Mouse (Mus musculus) midbrain, embryonic 11.5 days (tissue): Measurements from ENCODE around the gene Snx9. TPM values are rescaled to one million over a fixed set of nuclear protein-coding genes. Genes with fewer than 3 reads are reported as not detected.

Experiments
- ATAC-seq: fragments of 200-750 bp; cut with Nextera tagmentation; 2 replicates; pipeline ENCODE4 v1.8.0; 2017; ENCODE audit warnings: moderate TSS enrichment, moderate library complexity; ENCODE audit not compliant: low FRiP score
- DNase-seq: peaks from one replicate; pipeline ENCODE4 v3.0.0; 2015; ENCODE audit warnings: low spot score; ENCODE audit errors: missing footprints
- H3K27ac ChIP-seq: fragments of 300-500 bp; sonication (generic); 2 replicates; pipeline ENCODE4 v1.5.1; 2014; ENCODE audit warnings: low read depth, low read length
- H3K27me3 ChIP-seq: fragments of 300-500 bp; sonication (generic); 2 replicates; pipeline ENCODE4 v1.6.1; 2014; ENCODE audit warnings: mild to moderate bottlenecking, low read length, moderate library complexity, mixed read lengths; ENCODE audit not compliant: control insufficient read depth, insufficient read depth
- H3K36me3 ChIP-seq: fragments of 300-500 bp; sonication (generic); 2 replicates; pipeline ENCODE4 v1.6.1; 2014; ENCODE audit warnings: mild to moderate bottlenecking, low read length, moderate library complexity, mixed read lengths; ENCODE audit not compliant: control insufficient read depth, insufficient read depth
- H3K4me1 ChIP-seq: fragments of 300-500 bp; sonication (generic); 2 replicates; pipeline ENCODE4 v1.6.1; 2014; ENCODE audit warnings: low read length; ENCODE audit not compliant: control insufficient read depth, insufficient read depth
- H3K4me2 ChIP-seq: fragments of 300-500 bp; sonication (generic); 2 replicates; pipeline ENCODE4 v1.6.1; 2014; ENCODE audit warnings: mild to moderate bottlenecking, moderate library complexity
- H3K4me3 ChIP-seq: fragments of 300-500 bp; sonication (generic); 2 replicates; pipeline ENCODE4 v1.5.1; 2014; ENCODE audit warnings: low read depth, low read length
- H3K9ac ChIP-seq: fragments of 300-500 bp; sonication (generic); 2 replicates; pipeline ENCODE4 v1.6.1; 2014; ENCODE audit warnings: low read length
- H3K9me3 ChIP-seq: fragments of 300-500 bp; sonication (generic); 2 replicates; pipeline ENCODE4 v1.6.1; 2016; ENCODE audit warnings: low read length; ENCODE audit not compliant: control insufficient read depth
- WGBS: fragments of 180-500 bp; shearing (Covaris S2); extraction: QIAGEN DNeasy Blood & Tissue Kit; methylation state at CpG from one replicate; pipeline ENCODE4 v1.1.7; 2014; 5-methylcytosine and 5-hydroxymethylcytosine counted together
- polyA plus RNA-seq: library from polyadenylated mRNA; unstranded; fragments of >200 nt; fragmentation: Nextera tagmentation; extraction: Ambion mirVana; gene quantifications from 2 replicates; pipeline ENCODE4 v1.2.1, GENCODE M21; 2014

The Snx9 gene
- polyA plus RNA-seq, 1 experiment from 2014 or later = 21.7 TPM

DNA sequence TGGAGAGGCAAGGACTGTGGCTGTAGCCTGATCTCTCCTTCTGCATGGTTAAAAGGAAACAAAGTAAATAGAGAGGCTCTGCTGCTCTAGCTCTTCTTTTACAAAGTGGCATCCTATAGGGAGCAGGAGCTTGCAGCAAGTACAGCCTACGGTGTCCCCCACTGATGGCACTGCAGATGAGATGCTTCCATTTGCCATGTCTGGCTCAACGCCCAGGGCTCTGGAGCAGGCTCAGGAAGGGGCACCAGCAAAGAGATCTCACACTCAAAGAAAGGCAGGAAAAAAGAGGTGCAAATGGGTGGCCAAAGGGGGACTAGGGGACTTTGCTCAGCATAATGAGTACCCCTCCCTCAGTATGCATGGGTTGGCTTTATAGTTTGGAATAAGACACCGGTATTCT, 7.0 kb upstream of the Snx9 start:
- H3K4me3 ChIP-seq = no peak overlapping the region
- no peak overlapping the region for H3K27ac ChIP-seq
- H3K9ac ChIP-seq = no peak overlapping the region
- H3K9me3 ChIP-seq = no peaks in the 10 kb centered on the region
- WGBS = 84% methylated on average over 3 of the region's 3 CpGs
- no peak overlapping the region for H3K4me2 ChIP-seq
- ATAC-seq (no peak), DNase-seq (peak; percentile 31)
- no peaks in the 10 kb centered on the region for H3K27me3 ChIP-seq
- peaks cover under 1% of the 10 kb centered on the region; the same call in 1 of the 2 replicates for H3K4me1 ChIP-seq
- H3K36me3 ChIP-seq = no peaks in the 10 kb centered on the region

DNA sequence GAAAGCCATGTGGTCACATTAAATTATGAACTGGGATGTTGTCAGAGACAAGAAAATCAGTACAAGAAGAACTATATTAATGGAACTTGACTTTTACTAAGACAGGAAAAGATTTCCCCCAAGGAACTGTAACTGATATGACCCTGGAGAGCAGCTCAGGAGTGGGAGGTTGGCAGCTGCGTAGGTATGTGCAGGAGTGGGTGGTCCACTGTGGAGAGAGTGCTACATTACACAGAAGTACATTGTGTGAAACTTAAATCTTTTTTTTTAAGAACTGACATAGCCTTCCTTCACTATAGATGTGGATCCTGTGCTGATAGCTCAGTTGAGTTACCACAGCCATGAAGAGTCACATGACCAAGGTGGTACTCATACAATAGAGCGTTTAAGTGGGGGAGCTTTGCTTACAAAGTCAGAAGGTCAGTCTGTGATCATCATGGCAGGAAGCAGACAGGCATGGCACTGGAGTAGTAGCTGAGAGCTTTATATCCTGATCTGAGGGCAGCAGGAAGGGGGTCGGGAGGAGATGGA, 6.3 kb upstream of the Snx9 start:
- Histone ChIP-seq H3K27me3 (no peaks in the 10 kb centered on the region), H3K9ac (no peak overlapping the region), H3K4me2 (no peak overlapping the region), H3K36me3 (no peaks in the 10 kb centered on the region), H3K27ac (no peak overlapping the region), H3K9me3 (no peaks in the 10 kb centered on the region), H3K4me1 (no peaks in the 10 kb centered on the region), H3K4me3 (no peak overlapping the region)
- ATAC-seq (no peak), DNase-seq (peak; percentile 26)
- WGBS = 91% methylated on average over 3 of the region's 3 CpGs

DNA sequence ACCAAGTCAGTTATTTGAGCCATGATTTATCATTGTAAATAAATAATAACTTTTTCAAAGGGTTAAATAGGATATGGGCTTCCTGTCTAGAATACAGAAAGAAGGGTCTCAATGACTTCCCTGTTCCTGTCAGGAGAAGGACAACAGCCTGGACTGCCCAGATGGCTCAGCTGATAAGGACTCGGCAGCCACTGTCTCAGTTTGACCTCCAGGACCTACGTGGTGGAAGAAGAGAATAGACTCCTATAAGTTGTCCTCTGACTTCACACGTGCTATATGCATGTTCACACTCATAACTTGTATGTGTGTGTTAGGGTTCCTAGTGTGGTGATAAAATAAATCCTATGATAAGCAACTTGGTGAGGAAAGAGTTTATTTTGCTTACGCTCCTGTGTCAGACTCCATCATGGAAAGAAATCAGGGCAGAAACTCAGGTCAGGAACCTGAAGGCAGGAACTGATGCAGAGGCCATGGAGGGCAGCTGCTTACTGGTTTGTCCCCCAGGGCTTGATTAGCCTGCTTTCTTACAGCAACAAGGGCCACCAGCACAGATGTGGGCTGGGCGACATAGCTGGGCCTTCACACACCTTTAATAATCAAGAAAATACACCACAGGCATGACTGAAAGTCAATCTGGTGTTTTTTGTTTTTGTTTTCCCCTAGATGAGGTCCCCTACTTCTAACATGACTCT, 1.4 kb upstream of the Snx9 start:
- Histone ChIP-seq H3K27me3 (no peaks in the 10 kb centered on the region), H3K9me3 (no peaks in the 10 kb centered on the region)
- WGBS = 89% methylated on average over 5 of the region's 5 CpGs

DNA sequence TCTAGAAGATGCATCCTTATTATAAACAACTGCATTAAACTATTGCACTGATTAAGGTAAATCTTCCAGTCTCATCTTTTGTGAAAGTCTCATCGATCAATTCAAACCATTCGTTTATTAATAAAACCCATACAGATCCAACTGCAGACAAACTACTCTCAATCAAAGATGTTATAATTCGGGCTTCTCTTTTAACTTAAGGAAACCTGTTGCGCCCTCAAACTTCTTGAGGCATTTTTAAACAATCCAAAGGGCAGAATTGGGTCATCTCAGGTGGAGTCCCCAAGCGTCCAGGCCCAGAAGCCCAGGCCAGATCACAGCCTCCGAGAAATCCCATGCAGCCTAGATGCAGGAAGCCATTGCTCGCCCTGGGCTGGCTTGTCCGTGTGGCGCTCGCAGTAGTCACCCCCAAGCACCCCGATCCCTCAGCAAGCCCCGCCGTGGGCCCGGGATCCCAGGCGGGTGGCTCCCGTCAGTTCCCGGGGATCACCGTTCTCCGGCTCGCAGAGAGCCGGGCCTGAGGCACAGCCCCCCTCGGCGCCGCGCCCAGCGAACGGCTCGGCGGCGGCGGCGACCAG, 490 bp upstream of the Snx9 start:
- Histone ChIP-seq H3K4me3 (peak overlapping the region; percentile 76), H3K4me2 (peak overlapping the region; percentile 69), H3K27me3 (no peaks in the 10 kb centered on the region), H3K4me1 (peaks cover 5% of the 10 kb centered on the region), H3K27ac (peak overlapping the region; percentile 94), H3K36me3 (no peaks in the 10 kb centered on the region), H3K9ac (peak overlapping the region; percentile 98), H3K9me3 (no peaks in the 10 kb centered on the region)
- DNase-seq = peak; percentile 95
- 8% methylated on average over 27 of the region's 32 CpGs for WGBS
- peak; percentile 76 for ATAC-seq

More for the DNA sequence above, 1.4 kb upstream of the Snx9 start:
- Histone ChIP-seq H3K27ac (no peak overlapping the region), H3K4me2 (peak overlapping the region; percentile 69; the same call in 1 of the 2 replicates), H3K9ac (no peak overlapping the region), H3K4me1 (peaks cover 5% of the 10 kb centered on the region), H3K36me3 (no peaks in the 10 kb centered on the region), H3K4me3 (no peak overlapping the region)
- no peak for ATAC-seq
- peak; percentile 84 for DNase-seq

DNA sequence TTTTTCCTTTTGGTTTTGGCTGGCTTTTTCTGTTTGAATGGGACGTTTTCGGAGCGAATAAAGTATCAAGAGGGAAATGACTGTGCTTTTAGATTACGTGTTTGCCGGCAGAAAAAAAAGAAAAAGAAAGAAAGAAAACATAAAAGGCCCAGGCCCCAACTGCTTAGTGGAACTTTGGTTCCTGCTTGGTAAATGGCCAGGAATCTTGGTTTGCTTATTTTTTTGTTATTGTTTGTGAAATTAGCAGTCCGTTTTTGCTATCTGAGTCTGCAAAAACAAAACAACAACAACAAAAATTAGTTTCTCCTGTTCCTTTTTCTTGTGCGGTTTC, 779 bp downstream of the Snx9 start:
- DNase-seq (no peak), ATAC-seq (no peak)
- no peaks in the 10 kb centered on the region for H3K9me3 ChIP-seq
- peak overlapping the region; percentile 76 for H3K4me3 ChIP-seq
- no peaks in the 10 kb centered on the region for H3K27me3 ChIP-seq
- H3K4me1 ChIP-seq = peaks cover 9% of the 10 kb centered on the region
- peak overlapping the region; percentile 94 for H3K27ac ChIP-seq
- H3K9ac ChIP-seq = peak overlapping the region; percentile 98
- no peaks in the 10 kb centered on the region for H3K36me3 ChIP-seq
- peak overlapping the region; percentile 69 for H3K4me2 ChIP-seq
- 1% methylated on average over 7 of the region's 7 CpGs for WGBS

DNA sequence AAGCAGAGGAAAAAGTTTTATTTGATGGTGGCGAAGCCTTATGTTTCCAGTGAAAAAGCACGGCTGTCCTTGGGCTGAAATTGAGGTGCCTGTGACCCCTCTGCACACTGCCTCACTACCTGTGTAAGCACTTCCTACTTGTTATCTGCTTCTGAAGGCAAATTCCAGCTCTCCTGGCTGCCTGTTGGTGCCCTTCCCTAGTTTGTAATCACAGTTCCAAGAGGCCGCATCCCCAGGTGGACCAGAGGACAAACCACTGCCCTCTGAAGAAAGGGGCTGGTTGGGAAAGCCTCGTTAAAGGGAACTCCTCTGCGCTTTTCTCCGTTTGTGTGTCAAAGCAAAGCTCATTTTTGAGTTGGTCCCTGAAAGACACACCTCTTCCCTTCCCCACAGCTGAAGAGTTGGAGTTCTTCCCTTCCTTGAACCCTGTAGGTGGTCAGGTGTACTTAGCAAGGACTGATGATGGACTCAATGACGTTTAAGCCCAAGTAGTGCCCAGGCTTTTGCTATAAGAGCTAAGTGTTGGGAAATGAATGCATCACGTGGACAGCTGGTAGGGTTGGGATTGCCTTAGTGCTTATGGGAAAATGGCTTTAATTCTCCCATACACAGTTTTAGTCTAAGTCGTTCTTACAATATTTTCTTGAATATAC, 2.0 kb downstream of the Snx9 start:
- no peaks in the 10 kb centered on the region for H3K36me3 ChIP-seq
- no peaks in the 10 kb centered on the region for H3K9me3 ChIP-seq
- H3K4me3 ChIP-seq = no peak overlapping the region
- H3K4me2 ChIP-seq = no peak overlapping the region
- WGBS = 78% methylated on average over 9 of the region's 9 CpGs
- ATAC-seq (no peak), DNase-seq (peak; percentile 80)
- H3K4me1 ChIP-seq = peaks cover 9% of the 10 kb centered on the region
- H3K9ac ChIP-seq = no peak overlapping the region
- H3K27me3 ChIP-seq = no peaks in the 10 kb centered on the region
- H3K27ac ChIP-seq = no peak overlapping the region

DNA sequence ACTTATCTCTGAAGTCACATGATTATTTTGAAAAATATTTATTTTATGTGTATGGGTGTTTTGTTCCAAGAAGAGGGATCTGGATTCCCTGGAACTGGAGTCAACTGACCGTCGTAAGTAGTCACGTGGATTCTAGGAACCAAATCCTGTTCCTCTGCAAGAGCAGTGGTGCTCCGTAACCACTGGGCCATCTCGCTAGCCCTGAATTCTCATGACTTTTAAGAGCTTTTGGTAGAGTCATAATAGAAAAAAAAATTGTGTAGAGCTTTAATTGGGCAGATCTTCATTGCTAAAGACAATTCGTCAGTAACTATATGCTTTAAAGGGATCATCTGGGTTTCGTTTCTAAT, 2.5 kb downstream of the Snx9 start:
- no peak overlapping the region for H3K27ac ChIP-seq
- H3K27me3 ChIP-seq = no peaks in the 10 kb centered on the region
- no peak for DNase-seq
- no peak overlapping the region for H3K9ac ChIP-seq
- 85% methylated on average over 7 of the region's 7 CpGs for WGBS
- ATAC-seq = no peak
- H3K9me3 ChIP-seq = no peaks in the 10 kb centered on the region
- no peaks in the 10 kb centered on the region for H3K36me3 ChIP-seq
- peaks cover 9% of the 10 kb centered on the region for H3K4me1 ChIP-seq
- no peak overlapping the region for H3K4me3 ChIP-seq
- no peak overlapping the region for H3K4me2 ChIP-seq

DNA sequence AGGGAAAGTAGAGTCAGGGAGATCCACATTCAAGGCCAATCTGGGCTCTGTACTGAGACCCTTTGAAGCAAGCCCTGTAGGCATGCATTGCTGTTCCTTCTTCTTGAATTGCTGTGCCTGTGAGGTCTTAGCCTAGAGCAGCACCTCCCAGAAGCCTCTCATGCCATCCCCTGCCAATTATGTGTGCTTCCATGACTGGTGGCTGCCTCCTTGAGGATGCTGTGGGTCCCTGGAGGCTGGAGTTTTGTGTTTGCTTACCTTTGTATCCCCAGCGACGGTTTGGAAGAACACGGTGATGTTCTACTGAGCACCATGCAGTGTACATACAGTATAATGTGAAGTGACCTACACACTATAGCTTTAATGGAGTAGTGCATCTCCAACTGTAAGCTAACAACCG, 4.2 kb downstream of the Snx9 start:
- no peaks in the 10 kb centered on the region for H3K9me3 ChIP-seq
- ATAC-seq = no peak
- H3K36me3 ChIP-seq = no peaks in the 10 kb centered on the region
- no peak overlapping the region for H3K4me3 ChIP-seq
- no peaks in the 10 kb centered on the region for H3K27me3 ChIP-seq
- WGBS = 79% methylated on average over 4 of the region's 4 CpGs
- DNase-seq = peak; percentile 78
- H3K9ac ChIP-seq = no peak overlapping the region
- no peak overlapping the region for H3K4me2 ChIP-seq
- H3K4me1 ChIP-seq = peaks cover 11% of the 10 kb centered on the region
- H3K27ac ChIP-seq = no peak overlapping the region

DNA sequence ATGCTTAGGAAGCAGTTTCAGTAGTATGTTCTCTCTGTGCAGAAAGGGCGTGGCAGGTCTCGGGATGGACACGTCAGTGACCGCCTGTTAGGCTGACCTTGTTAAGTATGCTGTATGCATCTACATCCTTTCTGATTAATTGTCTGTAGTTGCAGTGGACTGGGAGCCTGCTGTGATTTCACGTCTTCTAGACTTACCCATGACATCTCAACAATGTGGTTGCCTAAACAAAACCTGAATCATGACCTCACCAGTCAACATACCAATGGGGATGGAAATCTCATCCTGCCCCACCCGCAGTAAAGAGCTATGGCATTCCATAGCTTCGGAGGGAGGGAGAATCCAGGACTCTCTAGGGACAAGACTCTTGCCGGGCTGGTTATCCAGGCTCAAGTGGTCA, 5.0 kb downstream of the Snx9 start:
- no peak overlapping the region for H3K27ac ChIP-seq
- ATAC-seq = no peak
- WGBS = 69% methylated on average over 8 of the region's 8 CpGs
- H3K9ac ChIP-seq = no peak overlapping the region
- H3K4me1 ChIP-seq = peaks cover 11% of the 10 kb centered on the region
- H3K9me3 ChIP-seq = no peaks in the 10 kb centered on the region
- DNase-seq = peak; percentile 79
- H3K36me3 ChIP-seq = no peaks in the 10 kb centered on the region
- H3K4me3 ChIP-seq = no peak overlapping the region
- H3K4me2 ChIP-seq = no peak overlapping the region
- H3K27me3 ChIP-seq = no peaks in the 10 kb centered on the region
